Mouse (Mus musculus): ENCODE data around the gene Tex16.

Gene Tex16

DNA sequence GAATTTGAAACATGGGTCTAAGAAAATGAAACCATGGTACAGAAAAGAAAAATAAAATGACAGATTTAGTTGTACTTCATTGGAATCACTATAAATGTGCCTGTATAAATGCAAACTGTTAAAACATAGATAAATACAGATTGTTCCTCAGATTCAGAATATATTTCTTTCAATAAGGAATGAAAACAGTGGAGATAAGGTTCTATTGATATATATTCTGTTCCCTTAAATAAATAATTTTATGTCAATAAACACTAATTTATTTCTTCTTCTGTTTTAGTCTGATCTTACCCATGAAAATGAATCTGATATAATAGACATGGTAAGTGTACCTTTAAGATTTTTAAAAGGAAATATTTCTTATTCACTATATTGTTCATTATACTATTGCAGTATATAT lies at the start of gene Tex16:
Gene Tex16, plus strand, starts transcription at position 301 of the 400 bp plus-strand sequence.
- CTCF ChIA-PET = no interaction called here

DNA sequence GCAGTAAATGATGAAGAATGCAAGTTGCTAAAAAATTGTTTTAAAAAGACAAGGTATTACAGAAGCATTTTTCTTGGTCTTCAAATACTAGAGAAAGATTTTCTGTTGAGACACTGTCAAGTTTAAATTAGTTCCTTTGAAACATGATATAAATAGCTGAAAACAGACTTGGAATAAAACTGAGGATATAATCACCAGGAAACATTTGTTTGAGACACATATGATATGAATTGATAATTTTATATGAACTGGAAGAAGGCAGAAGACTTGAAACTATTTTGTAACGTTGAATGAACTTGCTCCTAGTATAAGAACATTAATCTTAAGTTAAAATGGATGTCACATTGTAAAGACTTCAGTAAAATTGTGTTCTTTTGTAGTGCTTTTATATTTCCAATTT lies 11.1 kb upstream of the Tex16 start:
- CTCF ChIA-PET = no interaction called here

Measured in spleen, embryonic (tissue).